Mouse (Mus musculus): ENCODE data around the gene Mmp19.
"Not testable (repeated sequence)": the region's sequence is repeated elsewhere in the genome, so short reads cannot be mapped to it uniquely, and the experiment has no call there.

Gene Mmp19

DNA sequence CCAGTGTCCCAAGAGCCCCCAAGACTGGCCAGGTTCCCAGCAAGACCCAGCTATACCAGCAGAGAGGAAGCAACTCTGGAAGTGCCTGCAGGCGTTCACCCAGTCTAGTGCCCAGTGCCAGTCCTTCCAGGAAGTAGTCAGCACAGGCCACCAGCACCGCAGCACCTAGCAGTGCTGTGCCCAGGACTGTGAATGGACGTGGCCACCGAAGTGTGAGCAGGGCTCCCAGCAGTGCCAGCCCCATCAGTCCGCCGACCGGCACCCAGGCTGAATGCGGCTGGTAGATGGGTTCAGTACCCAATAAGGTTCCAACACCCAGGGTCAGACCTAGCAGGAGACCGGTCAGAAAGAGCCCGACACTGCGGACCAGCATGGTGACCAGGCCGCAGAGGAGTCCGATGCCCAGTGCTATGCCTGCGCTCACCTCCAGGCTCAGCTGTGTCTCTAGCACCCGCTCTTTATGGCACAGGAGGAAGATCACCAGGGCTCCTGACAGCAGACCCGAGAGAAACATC, 11.3 kb downstream of the Mmp19 start:
- in situ Hi-C loops (cut with MboI, MseI): loop anchor here (5.0 kb wide), 1 partner anchor 50 kb away; no protein-coding TSS in a partner anchor

- in situ Hi-C loops (cut with MboI, MseI): loop anchor here (5.0 kb wide), 1 partner anchor 51 kb away; no protein-coding TSS in a partner anchor
Observed at GRCm38 (mm10) chr10:128802956-128803355, 12.2 kb downstream of the Mmp19 start.

- in situ Hi-C loops (cut with MboI, MseI): loop anchor here (5.0 kb wide), 1 partner anchor 51 kb away; no protein-coding TSS in a partner anchor
Observed at GRCm38 (mm10) chr10:128803361-128803760, 12.7 kb downstream of the Mmp19 start.

- in situ Hi-C loops (cut with MboI, MseI): loop anchor here (5.0 kb wide), 1 partner anchor 52 kb away; no protein-coding TSS in a partner anchor
Observed at GRCm38 (mm10) chr10:128803771-128804270, 13.1 kb downstream of the Mmp19 start, which contains the start of gene Dnajc14. Gene Dnajc14 (plus strand): TSS chr10:128804062.

DNA sequence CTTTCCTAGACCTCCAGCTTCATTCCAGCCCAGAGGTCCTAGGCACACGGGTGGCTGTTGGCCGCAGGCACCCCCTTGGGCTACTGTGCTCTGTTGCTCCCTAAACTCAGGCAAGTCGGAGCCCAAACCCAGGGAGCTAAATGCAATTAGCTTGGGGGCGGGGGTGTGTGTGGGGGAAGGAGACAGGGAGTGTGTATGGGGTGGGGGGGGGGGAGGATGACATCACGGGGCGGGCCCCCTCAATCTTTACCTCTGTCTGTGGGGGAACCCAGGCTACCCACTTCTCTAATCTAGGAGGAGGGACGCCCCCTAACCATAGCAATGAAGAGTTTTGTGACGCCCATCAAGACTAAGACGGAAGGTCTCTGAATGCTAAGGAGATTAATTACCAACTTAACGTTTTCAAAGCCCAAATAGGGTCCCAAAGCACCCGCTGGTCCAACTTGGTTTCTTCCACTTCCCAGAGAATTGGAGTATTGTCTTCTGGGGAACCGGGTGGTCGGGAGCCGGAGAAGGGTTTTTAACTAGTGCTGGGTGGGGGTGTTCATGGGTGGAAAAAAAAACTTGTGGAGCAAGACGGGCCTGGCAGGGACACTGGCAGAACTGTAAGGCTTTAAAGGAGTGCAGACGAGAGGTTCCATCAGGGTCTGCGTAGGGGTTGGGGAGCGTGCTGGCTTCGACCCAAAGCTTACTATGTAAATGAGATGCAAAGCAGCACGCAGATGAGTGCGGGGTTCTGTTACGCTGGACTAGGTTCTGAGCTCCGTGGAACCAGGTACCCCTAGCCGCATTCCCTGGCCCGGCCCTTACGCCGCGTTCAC, 13.8 kb downstream of the Mmp19 start, which contains the start of gene Tmem198b:
Tmem198b (minus strand) TSS at position 100 of the 821 bp plus-strand sequence.
- in situ Hi-C loops (cut with MboI, MseI): loop anchor here (5.0 kb wide), 1 partner anchor 52 kb away; no protein-coding TSS in a partner anchor

- in situ Hi-C loops (cut with MboI, MseI): no loop called here
Observed at GRCm38 (mm10) chr10:128805092-128806000, 14.6 kb downstream of the Mmp19 start.

DNA sequence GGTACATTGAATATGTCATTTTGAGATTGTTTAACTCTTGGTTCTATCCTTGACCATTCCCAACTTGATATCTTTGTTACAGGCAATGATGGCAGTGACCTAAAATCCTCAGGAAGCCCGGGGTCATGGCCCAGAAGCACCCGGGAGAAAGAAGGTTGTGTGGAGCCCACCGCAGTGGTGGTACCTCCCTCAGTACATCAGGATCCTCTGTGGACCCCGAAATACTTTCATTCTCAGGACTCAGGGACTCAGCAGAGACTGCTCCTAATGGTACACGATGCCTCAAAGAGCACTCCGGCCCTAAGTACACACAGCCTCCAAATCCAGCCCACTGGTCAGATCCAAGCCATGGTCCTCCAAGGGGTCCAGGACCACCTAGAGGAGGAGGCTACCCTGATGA, 15.4 kb downstream of the Mmp19 start:
- in situ Hi-C loops (cut with MboI, MseI): no loop called here

- in situ Hi-C loops (cut with MboI, MseI): no loop called here
Observed at GRCm38 (mm10) chr10:128807018-128807417, 16.3 kb downstream of the Mmp19 start.

DNA sequence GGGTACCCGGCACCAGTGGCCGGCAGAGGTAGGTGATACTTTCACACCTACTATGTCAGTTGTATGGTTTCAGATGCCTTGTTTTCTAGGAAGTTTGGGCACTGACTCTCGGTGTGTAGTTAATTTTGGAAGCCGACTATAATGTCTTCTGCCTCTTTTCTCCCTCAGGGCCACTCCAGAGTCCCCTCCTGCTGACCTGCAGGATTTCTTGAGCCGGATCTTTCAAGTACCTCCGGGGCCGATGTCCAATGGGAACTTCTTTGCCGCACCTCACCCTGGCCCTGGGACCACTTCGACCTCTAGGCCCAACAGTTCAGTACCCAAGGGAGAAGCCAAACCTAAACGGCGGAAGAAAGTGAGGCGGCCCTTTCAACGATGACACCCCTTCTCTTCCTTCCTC, 26.3 kb downstream of the Mmp19 start, which contains the start of gene Sarnp:
Sarnp (plus strand) TSS at position 301 of the 400 bp plus-strand sequence.
- in situ Hi-C loops (cut with MboI, MseI): no loop called here

DNA sequence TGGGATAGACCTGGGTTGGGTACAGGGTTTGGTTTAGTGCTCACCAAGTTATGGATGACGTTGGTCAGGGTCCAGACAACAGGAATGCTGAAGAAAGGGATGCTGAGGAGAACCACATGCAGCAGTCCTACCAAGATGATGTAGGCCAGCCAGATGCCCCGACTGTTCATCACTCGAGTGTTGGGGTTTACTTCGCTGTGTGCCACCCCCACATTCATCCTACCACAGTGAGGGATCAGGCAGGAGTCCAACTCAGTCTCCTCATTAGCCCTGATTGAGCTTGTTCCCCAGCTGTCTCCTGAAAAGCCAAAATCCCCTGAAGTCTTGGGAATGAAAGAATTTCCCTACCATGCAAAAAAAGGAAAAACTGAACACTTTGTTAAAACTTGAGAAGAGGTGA, 29.5 kb downstream of the Mmp19 start:
- in situ Hi-C loops (cut with MboI, MseI): no loop called here

DNA sequence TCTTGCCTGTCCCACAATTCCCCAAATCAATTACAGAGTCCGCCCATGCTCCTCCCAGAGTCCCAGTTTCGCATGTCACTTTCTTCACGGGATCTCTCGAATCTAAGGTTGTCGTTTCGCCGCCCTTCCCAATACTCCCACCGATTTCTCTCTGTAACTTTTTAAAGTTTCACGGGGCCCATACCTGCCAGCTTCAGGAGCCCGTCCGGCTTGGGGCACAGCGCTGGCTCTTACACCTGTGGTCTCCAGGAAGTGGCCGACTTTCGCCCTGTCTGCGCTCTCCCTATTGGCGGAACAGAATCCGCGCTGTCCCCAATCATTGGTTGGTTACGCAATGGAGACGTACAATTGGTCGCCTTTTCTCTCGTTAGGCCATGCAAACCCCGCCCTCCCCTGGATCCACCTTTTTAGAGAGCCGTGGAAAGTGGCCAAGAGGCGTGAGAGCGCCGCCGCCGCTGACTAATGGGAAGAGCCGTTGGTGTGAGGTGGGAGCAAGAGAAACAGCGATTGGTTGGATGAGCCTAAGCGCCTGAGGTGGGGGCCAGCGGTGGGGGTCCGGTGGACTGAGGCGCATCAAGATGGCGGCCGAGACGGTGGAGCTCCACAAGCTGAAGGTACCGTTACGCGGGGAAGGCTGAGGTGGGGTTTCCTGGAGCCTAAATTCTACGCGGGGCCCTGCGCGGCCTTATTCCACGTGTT, 30.8 kb downstream of the Mmp19 start, which contains the start of gene Ormdl2:
Ormdl2 (minus strand) TSS at position 288 of the 699 bp plus-strand sequence.
- in situ Hi-C loops (cut with MboI, MseI): no loop called here

- in situ Hi-C loops (cut with MboI, MseI): no loop called here
Observed at GRCm38 (mm10) chr10:128822135-128822534, 31.4 kb downstream of the Mmp19 start.

- in situ Hi-C loops (cut with MboI, MseI): not testable (repeated sequence)
Observed at GRCm38 (mm10) chr10:128823087-128823486, 32.4 kb downstream of the Mmp19 start.

DNA sequence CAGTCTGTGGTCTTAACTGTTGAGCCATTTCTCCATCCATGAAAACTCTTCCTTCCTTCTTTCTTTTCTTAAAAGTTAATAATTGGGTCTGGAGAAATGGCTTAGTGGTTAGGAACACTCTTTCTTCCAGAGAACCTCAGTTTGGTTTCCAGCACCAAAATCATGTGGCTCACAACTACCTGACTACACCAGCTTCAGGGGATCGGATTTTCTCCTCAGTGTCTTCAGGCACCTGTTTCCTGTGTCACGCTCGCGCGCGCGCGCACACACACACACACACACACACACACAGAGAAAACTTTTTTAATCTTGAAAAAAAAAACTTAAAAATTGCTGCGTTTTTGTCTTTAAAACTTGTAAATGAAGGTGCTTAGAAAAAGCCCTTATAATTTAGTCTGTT, 33.1 kb downstream of the Mmp19 start:
- in situ Hi-C loops (cut with MboI, MseI): no loop called here

- in situ Hi-C loops (cut with MboI, MseI): no loop called here
Observed at GRCm38 (mm10) chr10:128837400-128837799, 46.7 kb downstream of the Mmp19 start.

DNA sequence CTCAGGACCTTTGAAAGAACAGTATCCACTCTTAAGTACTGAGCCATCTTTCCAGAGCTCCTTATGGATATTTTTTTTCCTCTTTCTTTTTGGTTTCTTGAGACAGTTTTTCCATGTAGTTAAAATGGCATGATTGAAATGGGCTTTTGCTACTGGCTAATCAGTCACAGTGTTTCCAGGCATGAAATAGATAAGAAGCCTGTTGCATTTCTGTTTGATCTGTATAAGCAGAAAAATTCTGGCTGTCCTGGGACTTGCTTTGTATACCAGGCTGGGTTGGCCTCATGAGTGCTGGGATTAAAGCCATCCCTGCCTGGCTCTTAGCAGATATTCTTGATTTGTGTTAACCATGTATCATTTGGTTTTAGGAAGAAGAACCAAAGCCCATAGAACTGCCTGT, 48.7 kb downstream of the Mmp19 start:
- in situ Hi-C loops (cut with MboI, MseI): no loop called here

DNA sequence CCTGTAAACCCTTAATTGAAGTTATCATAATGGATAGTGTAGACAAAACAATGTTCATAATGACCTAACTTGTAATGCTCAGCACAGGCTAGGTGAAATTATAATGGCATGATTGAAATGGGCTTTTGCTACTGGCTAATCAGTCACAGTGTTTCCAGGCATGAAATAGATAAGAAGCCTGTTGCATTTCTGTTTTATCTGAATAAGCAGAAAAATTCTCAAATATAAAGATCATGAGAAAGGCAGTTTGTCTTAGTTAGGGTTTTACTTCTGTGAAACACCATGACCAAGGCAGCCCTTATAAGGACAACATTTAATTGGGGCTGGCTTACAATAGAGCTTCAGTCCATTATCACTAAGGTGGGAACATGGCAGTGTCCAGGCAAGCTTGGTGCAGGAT, 49.9 kb downstream of the Mmp19 start:
- in situ Hi-C loops (cut with MboI, MseI): loop anchor here (10.0 kb wide), 1 partner anchor 54 kb away; the partner anchor contains the start of gene Gdf11

DNA sequence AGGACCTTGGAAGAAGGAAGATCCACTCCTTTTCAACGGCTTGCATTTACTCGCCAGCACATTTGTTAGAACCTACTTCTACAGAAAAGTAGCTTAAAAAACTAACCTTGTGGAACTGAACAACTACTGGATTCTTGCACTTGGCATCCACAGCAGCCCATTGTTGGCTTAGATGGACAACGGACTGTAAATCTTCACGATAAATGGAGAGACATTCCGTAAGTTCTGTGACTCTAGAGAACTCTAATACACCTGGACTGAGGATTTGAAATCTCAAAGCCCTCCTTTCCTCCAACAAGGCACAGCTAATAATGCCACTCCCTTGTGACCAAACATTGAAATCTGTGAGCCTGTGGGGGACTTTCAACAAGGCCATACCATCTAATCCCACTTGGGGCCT, 52.5 kb downstream of the Mmp19 start:
- in situ Hi-C loops (cut with MboI, MseI): loop anchor here (10.0 kb wide), 1 partner anchor 52 kb away; the partner anchor contains the start of gene Gdf11

GRCm38 (mm10) chr10:128845516-128845915, 54.8 kb downstream of the Mmp19 start:
- in situ Hi-C loops (cut with MboI, MseI): loop anchor here (10.0 kb wide), 1 partner anchor 49 kb away; the partner anchor contains the start of gene Gdf11

DNA sequence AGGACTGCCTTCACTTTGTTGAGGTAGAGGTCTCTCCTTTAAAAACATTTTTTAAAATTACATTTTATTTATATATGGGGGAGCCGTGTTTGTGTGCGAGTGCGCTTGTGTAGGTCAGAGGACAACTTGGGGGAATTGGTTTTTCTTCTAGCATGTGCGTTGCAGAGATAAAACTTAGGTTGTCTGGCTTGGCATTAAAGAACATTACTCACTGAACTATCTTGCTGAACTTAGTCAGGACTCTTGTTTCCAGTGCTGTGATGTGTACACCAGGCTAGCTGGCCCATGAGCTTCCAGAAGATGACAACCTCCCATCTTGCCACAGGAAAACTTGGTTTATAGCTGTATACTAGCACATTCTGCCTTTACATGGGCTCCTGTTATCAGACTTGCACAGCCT, 56.0 kb downstream of the Mmp19 start:
- in situ Hi-C loops (cut with MboI, MseI): loop anchor here (10.0 kb wide), 1 partner anchor 48 kb away; the partner anchor contains the start of gene Gdf11

Data from T-helper 1 cell (primary cell).